Mouse (Mus musculus) liver, adult 2 months (tissue): Measurements from ENCODE around the gene Stk11ip.

ENCODE experiments used
- CTCF ChIP-seq: fragments of 200-500 bp; IDR thresholded peaks from 2 replicates; pipeline ENCODE4 v1.5.1; 2011; ENCODE audit warnings: low read depth, low read length, control low read depth
- POLR2A ChIP-seq: fragments of 200-500 bp; IDR thresholded peaks from 2 replicates; pipeline ENCODE4 v1.6.1; 2011; ENCODE audit warnings: low read length, control low read depth; ENCODE audit not compliant: insufficient read depth; ENCODE audit errors: extremely low read depth

DNA sequence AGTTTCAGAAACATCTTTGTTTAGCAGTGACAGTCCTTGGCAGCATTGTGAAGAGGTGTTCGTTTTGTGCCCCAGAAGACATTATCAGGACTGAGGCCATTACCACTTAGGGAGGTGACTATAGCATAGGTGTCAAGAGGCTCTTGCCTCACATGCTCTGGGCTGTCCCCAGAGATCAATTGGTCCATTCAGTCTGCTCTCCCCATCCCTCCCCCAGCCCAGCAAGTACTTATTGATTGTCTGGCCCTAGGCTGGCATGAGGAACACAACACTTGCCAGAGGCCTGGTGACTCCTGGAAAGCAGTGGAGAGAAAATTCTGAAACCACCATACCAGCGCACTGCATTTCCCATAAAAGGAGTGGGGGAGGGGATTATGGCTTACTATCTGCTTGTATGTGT is 16.3 kb downstream of the Stk11ip start:
- TF ChIP-seq POLR2A (no peak), CTCF (no peak)
